In the genomic region with DNA sequence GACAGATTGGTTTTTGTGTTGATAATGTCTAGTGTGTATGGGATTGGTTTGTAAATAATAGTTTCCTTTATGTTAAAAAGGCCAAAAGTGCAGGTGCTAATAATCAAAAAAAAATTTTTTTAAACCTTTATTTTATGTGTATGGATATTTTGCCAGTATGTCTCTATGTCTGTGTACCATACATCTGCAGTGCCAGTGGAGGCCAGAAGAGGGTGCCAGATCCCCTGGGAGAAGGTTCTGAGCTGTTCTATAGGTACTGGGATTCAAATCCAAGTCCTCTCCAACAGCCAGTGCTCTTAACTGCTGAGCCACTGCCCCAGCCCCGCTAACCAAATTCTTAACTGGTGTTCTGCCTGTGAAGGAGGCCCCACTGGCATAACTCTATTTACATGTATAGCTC, we compare ENCODE assay signal across 12 mouse cellular contexts. TPM values are rescaled to one million over a fixed set of nuclear protein-coding genes. Genes with fewer than 3 reads are reported as not detected.
DNase-seq lines count a peak whose midpoint lies in the region; ATAC-seq and TF ChIP-seq lines count a peak whose summit lies in the region.
"Had no signal": no experiment of that assay in that cellular context is flagged by ENCODE, and none has a peak within 500 bp of the region (broad histone marks: within the 10 kb centered on the region; RNA-seq: fewer than 3 reads in every experiment).

No protein-coding gene starts in this region.

- ATAC-seq in erythroblast, adult 5-6 weeks (replicated peaks; ENCODE audit: low FRiP score, poor library complexity, severe bottlenecking), result no peak

- peak; percentile 66 for TF ChIP-seq CTCF in layer of hippocampus, adult 2 months (conservative IDR thresholded peaks at IDR 0.05)

- no peak overlapping the region for H3K27ac ChIP-seq in layer of hippocampus, adult 2 months
- H3K27ac ChIP-seq: limb, embryonic 13.5 days; neural tube, embryonic 12.5 days had no signal

- peak; percentile 23 for DNase-seq in adrenal gland, adult 2 months
- DNase-seq in adrenal gland, postnatal 4 days (ENCODE audit: low spot score in 2 of 2), result no peak
- DNase-seq in layer of hippocampus, adult 2 months (ENCODE audit: low spot score in 2 of 2), result no peak
- no peak for DNase-seq in layer of hippocampus, postnatal 25 days (ENCODE audit: extremely low spot score in 1 of 2, low spot score in 1 of 2)
- peak; percentile 38 for DNase-seq in adrenal gland, postnatal 25 days
- DNase-seq in lung, postnatal 36 days, result peak; percentile 29
- DNase-seq in gastrocnemius, postnatal 25 days, result no peak

- no peak overlapping the region for H3K4me3 ChIP-seq in layer of hippocampus, adult 2 months
- H3K4me3 ChIP-seq: heart, embryonic 12.5 days; limb, embryonic 13.5 days; neural tube, embryonic 12.5 days had no signal

RNA-seq across cellular contexts. Expression of a gene that starts 14.8 kb away (rescaled TPM):
- total RNA-seq in adrenal gland, adult 2 months (2021), result not detected
- polyA plus RNA-seq in adrenal gland, adult 2 months (2012; rRNA removed), result not detected in 2 replicates
- under 1 TPM in 1 of 2 experiments, not detected in 1; 0.31 TPM for total RNA-seq in adrenal gland, postnatal 4 days (2021)
- total RNA-seq in layer of hippocampus, adult 2 months (2021), result not detected
- total RNA-seq in layer of hippocampus, postnatal 25 days (2021), result not detected
- total RNA-seq in adrenal gland, postnatal 25 days (2021), result not detected in 2 replicates
- not detected for total RNA-seq in gastrocnemius, postnatal 25 days (2021)
- not detected in 2 replicates for total RNA-seq in erythroblast, adult 5-6 weeks (2015; ENCODE audit: low replicate concordance)
- not detected in 2 replicates for total RNA-seq in erythroblast, adult 5-6 weeks (2017; ENCODE audit: low replicate concordance)
- polyA plus RNA-seq: C2C12; heart, embryonic 12.5 days; limb, embryonic 13.5 days; neural tube, embryonic 12.5 days had no signal

RNA-seq across cellular contexts. Expression of a gene that starts 17.3 kb away (rescaled TPM):
- total RNA-seq in adrenal gland, adult 2 months (2021), result 1 to 10 TPM in 1 of 2 experiments, under 1 TPM in 1; 0.41 to 5.4 TPM
- 0.22 TPM in 1 of 2 replicates, not detected in the other for polyA plus RNA-seq in adrenal gland, adult 2 months (2012; rRNA removed)
- total RNA-seq in adrenal gland, postnatal 4 days (2021), result 10 to 100 TPM in 1 of 2 experiments, 1 to 10 TPM in 1; 6.4 to 97.7 TPM
- not detected for total RNA-seq in layer of hippocampus, adult 2 months (2021)
- total RNA-seq in layer of hippocampus, postnatal 25 days (2021), result not detected
- total RNA-seq in adrenal gland, postnatal 25 days (2021), result 14.0 TPM in 1 of 2 replicates, not detected in the other
- not detected for total RNA-seq in gastrocnemius, postnatal 25 days (2021)
- not detected in 2 replicates for total RNA-seq in erythroblast, adult 5-6 weeks (2015; ENCODE audit: low replicate concordance)
- total RNA-seq in erythroblast, adult 5-6 weeks (2017; ENCODE audit: low replicate concordance), result 0.42 TPM in 1 of 2 replicates, not detected in the other
- polyA plus RNA-seq: C2C12; limb, embryonic 13.5 days; neural tube, embryonic 12.5 days had no signal

RNA-seq across cellular contexts. Expression of a gene that starts 18.5 kb away (rescaled TPM):
- 1 to 10 TPM in 1 of 2 experiments, under 1 TPM in 1; 0.61 to 1.0 TPM for total RNA-seq in adrenal gland, adult 2 months (2021)
- polyA plus RNA-seq in adrenal gland, adult 2 months (2012; rRNA removed), result not detected in 2 replicates
- under 1 TPM; 0.65 to 0.76 TPM for total RNA-seq in adrenal gland, postnatal 4 days (2021)
- under 1 TPM; 0.61 to 0.95 TPM for total RNA-seq in layer of hippocampus, adult 2 months (2021)
- total RNA-seq in layer of hippocampus, postnatal 25 days (2021), result under 1 TPM; 0.79 to 0.94 TPM
- total RNA-seq in adrenal gland, postnatal 25 days (2021), result 0.94 TPM in 1 of 2 replicates, not detected in the other
- not detected for total RNA-seq in gastrocnemius, postnatal 25 days (2021)
- not detected in 2 replicates for total RNA-seq in erythroblast, adult 5-6 weeks (2015; ENCODE audit: low replicate concordance)
- not detected in 2 replicates for total RNA-seq in erythroblast, adult 5-6 weeks (2017; ENCODE audit: low replicate concordance)
- polyA plus RNA-seq: limb, embryonic 13.5 days; neural tube, embryonic 12.5 days had no signal

RNA-seq across cellular contexts. Expression of a gene that starts 44.1 kb away (rescaled TPM):
- 1 to 10 TPM in 1 of 2 experiments, under 1 TPM in 1; 0.81 to 1.6 TPM for total RNA-seq in adrenal gland, adult 2 months (2021)
- polyA plus RNA-seq in adrenal gland, adult 2 months (2012; rRNA removed), result not detected in 2 replicates
- under 1 TPM in 1 of 2 experiments, not detected in 1; 0.34 TPM for total RNA-seq in adrenal gland, postnatal 4 days (2021)
- not detected for total RNA-seq in layer of hippocampus, adult 2 months (2021)
- total RNA-seq in layer of hippocampus, postnatal 25 days (2021), result not detected
- 0.79 TPM in 1 of 2 replicates, not detected in the other for total RNA-seq in adrenal gland, postnatal 25 days (2021)
- not detected for total RNA-seq in gastrocnemius, postnatal 25 days (2021)
- not detected in 2 replicates for total RNA-seq in erythroblast, adult 5-6 weeks (2015; ENCODE audit: low replicate concordance)
- total RNA-seq in erythroblast, adult 5-6 weeks (2017; ENCODE audit: low replicate concordance), result not detected in 2 replicates
- polyA plus RNA-seq: C2C12; limb, embryonic 13.5 days; neural tube, embryonic 12.5 days had no signal

Comparison
In these comparisons a context has a peak if more than half of its experiments do, and no peak if none do; other contexts are left out.
1. DNase-seq: peak in adrenal gland, adult 2 months (single experiment), adrenal gland, postnatal 25 days (single experiment) and lung, postnatal 36 days (single experiment); none in adrenal gland, postnatal 4 days (0 of 2), layer of hippocampus, adult 2 months (0 of 2), layer of hippocampus, postnatal 25 days (0 of 2) and gastrocnemius, postnatal 25 days (single experiment).